Mouse (Mus musculus): Measurements from ENCODE around the gene Tmem26.

DNA sequence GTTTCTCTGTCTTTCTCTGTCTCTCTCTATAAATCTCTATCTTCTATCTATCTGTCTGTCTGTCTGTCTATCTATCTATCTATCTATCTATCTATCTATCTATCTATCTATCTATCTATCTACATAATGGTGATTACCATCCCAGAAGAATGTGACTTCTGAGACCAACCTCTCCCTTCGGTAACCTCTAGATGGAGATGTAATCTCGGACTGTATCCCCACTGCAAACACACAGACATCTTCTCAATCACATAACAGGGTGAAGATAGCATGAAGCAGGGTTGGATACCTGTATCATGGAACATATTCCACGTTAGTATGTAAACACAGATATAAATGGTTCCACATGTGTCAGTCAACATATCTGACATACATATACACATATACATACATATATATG, 5.1 kb upstream of the Tmem26 start:
- TF ChIP-seq CTCF (conservative IDR thresholded peaks at IDR 0.05 in 1 of 2, IDR thresholded peaks at IDR 0.05 in 1 of 2; ENCODE audit: low read depth in 2 of 2, low read length in 2 of 2): peak in 1 of 2 experiments; percentile 55; a peak in 2 of 4 replicates
- no peak for TF ChIP-seq CHD2 (IDR thresholded peaks at IDR 0.05; ENCODE audit: low read length)

Measured in CH12.LX (cell line).